Mouse (Mus musculus): ENCODE measurements around the gene Atxn2l. TPM values are rescaled to one million over a fixed set of nuclear protein-coding genes. Genes with fewer than 3 reads are reported as not detected.

Gene Atxn2l
- polyA plus RNA-seq, 1 experiment from 2014 or later, result 52.4 TPM

GRCm38 (mm10) chr7:126458844-126459618 is 44.2 kb downstream of the Atxn2l start:
- WGBS, result 86% methylated on average over 11 of the region's 11 CpGs
- H3K4me1 ChIP-seq, result no peaks in the 10 kb centered on the region
- no peaks in the 10 kb centered on the region for H3K9me3 ChIP-seq (replicated peaks)
- ATAC-seq, result no peak
- H3K9ac ChIP-seq, result no peak overlapping the region
- H3K4me2 ChIP-seq, result no peak overlapping the region
- H3K27me3 ChIP-seq, result no peaks in the 10 kb centered on the region
- no peaks in the 10 kb centered on the region for H3K36me3 ChIP-seq (ENCODE audit: poor library complexity, severe bottlenecking)
- no peak overlapping the region for H3K27ac ChIP-seq
- H3K4me3 ChIP-seq, result no peak overlapping the region

- no peaks in the 10 kb centered on the region for H3K9me3 ChIP-seq (replicated peaks)
These were observed 45.0 kb downstream of the Atxn2l start for GRCm38 (mm10) chr7:126458225-126458624.

GRCm38 (mm10) chr7:126456382-126457266 is 46.6 kb downstream of the Atxn2l start:
- WGBS, result 88% methylated on average over 17 of the region's 17 CpGs
- no peaks in the 10 kb centered on the region for H3K9me3 ChIP-seq (replicated peaks)
- no peak overlapping the region for H3K4me3 ChIP-seq
- no peak overlapping the region for H3K27ac ChIP-seq
- H3K9ac ChIP-seq, result no peak overlapping the region
- no peak overlapping the region for H3K4me2 ChIP-seq
- H3K27me3 ChIP-seq, result no peaks in the 10 kb centered on the region
- ATAC-seq, result no peak
- H3K4me1 ChIP-seq, result no peaks in the 10 kb centered on the region
- H3K36me3 ChIP-seq (ENCODE audit: poor library complexity, severe bottlenecking), result no peaks in the 10 kb centered on the region

More at GRCm38 (mm10) chr7:126458225-126458624, 45.0 kb downstream of the Atxn2l start:
- H3K36me3 ChIP-seq (ENCODE audit: poor library complexity, severe bottlenecking), result no peaks in the 10 kb centered on the region
- no peaks in the 10 kb centered on the region for H3K4me1 ChIP-seq
- no peak overlapping the region for H3K4me2 ChIP-seq
- H3K4me3 ChIP-seq, result no peak overlapping the region
- H3K9ac ChIP-seq, result no peak overlapping the region
- no peaks in the 10 kb centered on the region for H3K27me3 ChIP-seq
- 84% methylated on average over 5 of the region's 5 CpGs for WGBS
- H3K27ac ChIP-seq, result no peak overlapping the region
- ATAC-seq, result no peak

- H3K9ac ChIP-seq, result no peak overlapping the region
- no peak overlapping the region for H3K27ac ChIP-seq
- H3K9me3 ChIP-seq (replicated peaks), result no peaks in the 10 kb centered on the region
- no peak overlapping the region for H3K4me2 ChIP-seq
- no peak overlapping the region for H3K4me3 ChIP-seq
- H3K36me3 ChIP-seq (ENCODE audit: poor library complexity, severe bottlenecking), result no peaks in the 10 kb centered on the region
- WGBS, result 77% methylated on average over 2 of the region's 2 CpGs
- H3K4me1 ChIP-seq, result no peaks in the 10 kb centered on the region
- no peak for ATAC-seq
- H3K27me3 ChIP-seq, result no peaks in the 10 kb centered on the region
These were observed 48.0 kb downstream of the Atxn2l start for GRCm38 (mm10) chr7:126455242-126455641.

GRCm38 (mm10) chr7:126453861-126454260 is 49.4 kb downstream of the Atxn2l start:
- Histone ChIP-seq H3K9me3 (replicated peaks) (no peaks in the 10 kb centered on the region), H3K4me3 (no peak overlapping the region), H3K27ac (no peak overlapping the region), H3K36me3 (ENCODE audit: poor library complexity, severe bottlenecking) (no peaks in the 10 kb centered on the region), H3K27me3 (no peaks in the 10 kb centered on the region), H3K4me1 (no peaks in the 10 kb centered on the region), H3K4me2 (no peak overlapping the region), H3K9ac (no peak overlapping the region)
- WGBS, result 84% methylated on average over 7 of the region's 7 CpGs
- ATAC-seq, result no peak

- H3K27me3 ChIP-seq, result no peaks in the 10 kb centered on the region
- H3K4me2 ChIP-seq, result no peak overlapping the region
- WGBS, result 97% methylated on average over 3 of the region's 3 CpGs
- H3K36me3 ChIP-seq (ENCODE audit: poor library complexity, severe bottlenecking), result peaks cover 13% of the 10 kb centered on the region; the same call in 1 of the 2 replicates
- H3K27ac ChIP-seq, result no peak overlapping the region
- no peak overlapping the region for H3K9ac ChIP-seq
- no peak overlapping the region for H3K4me3 ChIP-seq
- no peaks in the 10 kb centered on the region for H3K4me1 ChIP-seq
- ATAC-seq, result no peak
- H3K9me3 ChIP-seq (replicated peaks), result no peaks in the 10 kb centered on the region
These were observed 51.0 kb downstream of the Atxn2l start for GRCm38 (mm10) chr7:126452244-126452643.

GRCm38 (mm10) chr7:126450641-126451040 is 52.6 kb downstream of the Atxn2l start:
- Histone ChIP-seq H3K4me1 (no peaks in the 10 kb centered on the region), H3K9me3 (replicated peaks) (no peaks in the 10 kb centered on the region), H3K27me3 (no peaks in the 10 kb centered on the region), H3K9ac (no peak overlapping the region), H3K4me2 (no peak overlapping the region), H3K36me3 (ENCODE audit: poor library complexity, severe bottlenecking) (peaks cover 27% of the 10 kb centered on the region), H3K4me3 (no peak overlapping the region), H3K27ac (no peak overlapping the region)
- 90% methylated on average over 6 of the region's 6 CpGs for WGBS
- ATAC-seq, result no peak

- 91% methylated on average over 18 of the region's 18 CpGs for WGBS
- ATAC-seq, result no peak
These were observed 53.2 kb downstream of the Atxn2l start for GRCm38 (mm10) chr7:126449991-126450390.

GRCm38 (mm10) chr7:126448481-126448880 is 54.8 kb downstream of the Atxn2l start:
- no peak overlapping the region for H3K27ac ChIP-seq
- WGBS, result 93% methylated on average over 19 of the region's 19 CpGs
- H3K9me3 ChIP-seq (replicated peaks), result no peaks in the 10 kb centered on the region
- H3K4me3 ChIP-seq, result no peak overlapping the region
- H3K4me1 ChIP-seq, result no peaks in the 10 kb centered on the region
- no peak overlapping the region for H3K9ac ChIP-seq
- H3K4me2 ChIP-seq, result no peak overlapping the region
- peaks cover 45% of the 10 kb centered on the region for H3K36me3 ChIP-seq (ENCODE audit: poor library complexity, severe bottlenecking)
- no peaks in the 10 kb centered on the region for H3K27me3 ChIP-seq
- ATAC-seq, result no peak

More at GRCm38 (mm10) chr7:126449991-126450390, 53.2 kb downstream of the Atxn2l start:
- H3K4me1 ChIP-seq, result no peaks in the 10 kb centered on the region
- no peak overlapping the region for H3K4me3 ChIP-seq
- no peaks in the 10 kb centered on the region for H3K27me3 ChIP-seq
- peaks cover 34% of the 10 kb centered on the region for H3K36me3 ChIP-seq (ENCODE audit: poor library complexity, severe bottlenecking)
- H3K27ac ChIP-seq, result no peak overlapping the region
- no peak overlapping the region for H3K9ac ChIP-seq
- H3K4me2 ChIP-seq, result no peak overlapping the region
- H3K9me3 ChIP-seq (replicated peaks), result no peaks in the 10 kb centered on the region

- no peaks in the 10 kb centered on the region for H3K27me3 ChIP-seq
- H3K9me3 ChIP-seq (replicated peaks), result no peaks in the 10 kb centered on the region
- 92% methylated on average over 21 of the region's 21 CpGs for WGBS
- peaks cover 55% of the 10 kb centered on the region for H3K36me3 ChIP-seq (ENCODE audit: poor library complexity, severe bottlenecking)
- no peak overlapping the region for H3K9ac ChIP-seq
- no peak overlapping the region for H3K27ac ChIP-seq
- H3K4me2 ChIP-seq, result no peak overlapping the region
- no peaks in the 10 kb centered on the region for H3K4me1 ChIP-seq
- ATAC-seq, result no peak
- no peak overlapping the region for H3K4me3 ChIP-seq
These were observed 57.0 kb downstream of the Atxn2l start for GRCm38 (mm10) chr7:126446217-126446616.

- H3K36me3 ChIP-seq (ENCODE audit: poor library complexity, severe bottlenecking), result peaks cover 59% of the 10 kb centered on the region
- H3K9ac ChIP-seq, result no peak overlapping the region
- 95% methylated on average over 15 of the region's 15 CpGs for WGBS
- no peak overlapping the region for H3K4me2 ChIP-seq
- H3K9me3 ChIP-seq (replicated peaks), result no peaks in the 10 kb centered on the region
- H3K4me3 ChIP-seq, result no peak overlapping the region
- no peaks in the 10 kb centered on the region for H3K27me3 ChIP-seq
- ATAC-seq, result no peak
- no peak overlapping the region for H3K27ac ChIP-seq
- H3K4me1 ChIP-seq, result no peaks in the 10 kb centered on the region
These were observed 58.0 kb downstream of the Atxn2l start for GRCm38 (mm10) chr7:126445104-126445815.

- H3K9ac ChIP-seq, result no peak overlapping the region
- H3K9me3 ChIP-seq (replicated peaks), result no peaks in the 10 kb centered on the region
- no peak overlapping the region for H3K27ac ChIP-seq
- H3K27me3 ChIP-seq, result no peaks in the 10 kb centered on the region
- peaks cover 62% of the 10 kb centered on the region for H3K36me3 ChIP-seq (ENCODE audit: poor library complexity, severe bottlenecking)
- 91% methylated on average over 9 of the region's 9 CpGs for WGBS
- no peaks in the 10 kb centered on the region for H3K4me1 ChIP-seq
- no peak overlapping the region for H3K4me3 ChIP-seq
- no peak overlapping the region for H3K4me2 ChIP-seq
- ATAC-seq, result no peak
These were observed 58.7 kb downstream of the Atxn2l start for GRCm38 (mm10) chr7:126444536-126444935.

Measured in forebrain, embryonic 13.5 days (tissue).